Mouse (Mus musculus) kidney, postnatal 0 days (tissue): ENCODE measurements around the gene March8. TPM values are rescaled to one million over a fixed set of nuclear protein-coding genes. Genes with fewer than 3 reads are reported as not detected.

Source experiments
- ATAC-seq: fragments of 200-750 bp; cut with Nextera tagmentation; replicated peaks from 2 replicates; pipeline ENCODE4 v1.8.0; 2017; ENCODE audit warnings: low read depth, moderate number of reproducible peaks, moderate TSS enrichment, moderate library complexity; ENCODE audit not compliant: low FRiP score
- DNase-seq: peaks from one replicate; pipeline ENCODE4 v3.0.0-alpha.2; 2016; ENCODE audit warnings: low spot score
- H3K27ac ChIP-seq: fragments of 300-500 bp; sonication (generic); 2 replicates; pipeline ENCODE4 v1.5.1; 2014; ENCODE audit warnings: mild to moderate bottlenecking
- H3K27me3 ChIP-seq: fragments of 300-500 bp; sonication (generic); 2 replicates; pipeline ENCODE4 v1.6.1; 2014; ENCODE audit warnings: low read length, mixed read lengths; ENCODE audit not compliant: insufficient read depth
- H3K36me3 ChIP-seq: fragments of 300-500 bp; sonication (generic); 2 replicates; pipeline ENCODE4 v1.6.1; 2014; ENCODE audit warnings: low read length, mixed read lengths; ENCODE audit not compliant: insufficient read depth
- H3K4me1 ChIP-seq: fragments of 300-500 bp; sonication (generic); replicated peaks from 2 replicates; pipeline ENCODE4 v1.6.1; 2014; ENCODE audit warnings: antibody characterized with exemption, low read length, mixed read lengths; ENCODE audit not compliant: insufficient read depth
- H3K4me2 ChIP-seq: fragments of 300-500 bp; sonication (generic); 2 replicates; pipeline ENCODE4 v1.6.1; 2014; ENCODE audit warnings: mild to moderate bottlenecking, low read length, moderate library complexity, mixed read lengths
- H3K4me3 ChIP-seq: fragments of 300-500 bp; sonication (generic); replicated peaks from 2 replicates; pipeline ENCODE4 v1.5.1; 2014; ENCODE audit warnings: low read depth, low read length
- H3K9ac ChIP-seq: fragments of 300-500 bp; sonication (generic); 2 replicates; pipeline ENCODE4 v1.6.1; 2014; ENCODE audit warnings: low read depth, low read length
- H3K9me3 ChIP-seq: fragments of 300-500 bp; sonication (generic); replicated peaks from 2 replicates; pipeline ENCODE4 v1.6.1; 2016; ENCODE audit warnings: low read length, inconsistent platforms, mixed read lengths
- CTCF ChIP-seq: IDR thresholded peaks from 2 replicates; pipeline ENCODE4 v1.5.1; 2016; ENCODE audit warnings: antibody characterized with exemption, low read depth, mild to moderate bottlenecking, moderate library complexity
- WGBS: fragments of 180-500 bp; shearing (Covaris S2); extraction: QIAGEN DNeasy Blood & Tissue Kit; methylation state at CpG from one replicate; pipeline ENCODE4 v1.1.7; 2014; 5-methylcytosine and 5-hydroxymethylcytosine counted together
- polyA plus RNA-seq: library from polyadenylated mRNA; unstranded; fragments of >200 nt; fragmentation: Nextera tagmentation; extraction: Ambion mirVana; gene quantifications from 2 replicates; pipeline ENCODE4 v1.2.1, GENCODE M21; 2015

Gene March8
- polyA plus RNA-seq, 1 experiment from 2014 or later = 36.3 TPM

GRCm38 (mm10) chr6:116401746-116402423, 64.1 kb downstream of the March8 start:
- 94% methylated on average over 12 of the region's 12 CpGs for WGBS

GRCm38 (mm10) chr6:116402426-116402825, 64.6 kb downstream of the March8 start:
- TF ChIP-seq CTCF = no peak
- H3K27ac ChIP-seq = no peak overlapping the region
- ATAC-seq (no peak), DNase-seq (no peak)
- no peak overlapping the region for H3K9ac ChIP-seq
- no peak overlapping the region for H3K4me2 ChIP-seq
- no peaks in the 10 kb centered on the region for H3K9me3 ChIP-seq
- H3K4me1 ChIP-seq = no peaks in the 10 kb centered on the region
- peaks cover 3% of the 10 kb centered on the region; the same call in 1 of the 2 replicates for H3K36me3 ChIP-seq
- no peak overlapping the region for H3K4me3 ChIP-seq
- WGBS = 89% methylated on average over 3 of the region's 3 CpGs
- no peaks in the 10 kb centered on the region for H3K27me3 ChIP-seq

More at GRCm38 (mm10) chr6:116401746-116402423, 64.1 kb downstream of the March8 start:
- no peak overlapping the region for H3K4me2 ChIP-seq
- no peak for ATAC-seq
- no peaks in the 10 kb centered on the region for H3K9me3 ChIP-seq
- H3K27me3 ChIP-seq = no peaks in the 10 kb centered on the region
- DNase-seq = no peak
- H3K27ac ChIP-seq = no peak overlapping the region
- 0 out of 2 replicates have a peak, but pooled peaks cover 3% of the 10 kb centered on the region for H3K36me3 ChIP-seq
- TF ChIP-seq CTCF = no peak
- H3K9ac ChIP-seq = no peak overlapping the region
- H3K4me3 ChIP-seq = no peak overlapping the region
- H3K4me1 ChIP-seq = no peaks in the 10 kb centered on the region

- no peak overlapping the region for H3K27ac ChIP-seq
- H3K9ac ChIP-seq = no peak overlapping the region
- H3K4me3 ChIP-seq = no peak overlapping the region
- no peaks in the 10 kb centered on the region for H3K9me3 ChIP-seq
- no peak overlapping the region for H3K4me2 ChIP-seq
- no peaks in the 10 kb centered on the region for H3K27me3 ChIP-seq
- TF ChIP-seq CTCF = no peak
- no peak for DNase-seq
- no peak for ATAC-seq
- peaks cover 3% of the 10 kb centered on the region; the same call in 1 of the 2 replicates for H3K36me3 ChIP-seq
- 93% methylated on average over 9 of the region's 9 CpGs for WGBS
- H3K4me1 ChIP-seq = no peaks in the 10 kb centered on the region
Measured at GRCm38 (mm10) chr6:116405243-116405642, 67.4 kb downstream of the March8 start.

- ATAC-seq (no peak), DNase-seq (no peak)
- no peak overlapping the region for H3K27ac ChIP-seq
- TF ChIP-seq CTCF = no peak
- no peaks in the 10 kb centered on the region for H3K27me3 ChIP-seq
- WGBS = 83% methylated on average over 5 of the region's 5 CpGs
- no peaks in the 10 kb centered on the region for H3K9me3 ChIP-seq
- H3K4me2 ChIP-seq = no peak overlapping the region
- no peak overlapping the region for H3K9ac ChIP-seq
- H3K4me3 ChIP-seq = no peak overlapping the region
- no peaks in the 10 kb centered on the region for H3K4me1 ChIP-seq
- H3K36me3 ChIP-seq = peaks cover 3% of the 10 kb centered on the region; the same call in 1 of the 2 replicates
Measured at GRCm38 (mm10) chr6:116405715-116406114, 67.9 kb downstream of the March8 start.

- Histone ChIP-seq H3K27me3 (no peaks in the 10 kb centered on the region), H3K27ac (no peak overlapping the region), H3K4me1 (no peaks in the 10 kb centered on the region), H3K9me3 (no peaks in the 10 kb centered on the region), H3K4me2 (no peak overlapping the region), H3K36me3 (peaks cover 3% of the 10 kb centered on the region; the same call in 1 of the 2 replicates), H3K9ac (no peak overlapping the region), H3K4me3 (no peak overlapping the region)
- DNase-seq (no peak), ATAC-seq (no peak)
- no peak for TF ChIP-seq CTCF
- 48% methylated on average over 2 of the region's 2 CpGs for WGBS
Measured at GRCm38 (mm10) chr6:116406152-116406551, 68.3 kb downstream of the March8 start.

- H3K4me3 ChIP-seq = no peak overlapping the region
- H3K4me2 ChIP-seq = no peak overlapping the region
- WGBS = 52% methylated on average over 5 of the region's 5 CpGs
- H3K9ac ChIP-seq = no peak overlapping the region
- no peak overlapping the region for H3K27ac ChIP-seq
- peaks cover 3% of the 10 kb centered on the region; the same call in 1 of the 2 replicates for H3K36me3 ChIP-seq
- no peaks in the 10 kb centered on the region for H3K9me3 ChIP-seq
- no peaks in the 10 kb centered on the region for H3K4me1 ChIP-seq
- DNase-seq = no peak
- H3K27me3 ChIP-seq = no peaks in the 10 kb centered on the region
- no peak for TF ChIP-seq CTCF
- ATAC-seq = no peak
Measured at GRCm38 (mm10) chr6:116406680-116407079, 68.9 kb downstream of the March8 start.
